Mouse (Mus musculus): ENCODE data around the gene Cdk5rap2. TPM values are rescaled to one million over a fixed set of nuclear protein-coding genes. Genes with fewer than 3 reads are reported as not detected.

Cdk5rap2 gene
- total and polyA plus RNA-seq, 2 experiments from 2014 or later, result 2.8 to 6.1 TPM

DNA sequence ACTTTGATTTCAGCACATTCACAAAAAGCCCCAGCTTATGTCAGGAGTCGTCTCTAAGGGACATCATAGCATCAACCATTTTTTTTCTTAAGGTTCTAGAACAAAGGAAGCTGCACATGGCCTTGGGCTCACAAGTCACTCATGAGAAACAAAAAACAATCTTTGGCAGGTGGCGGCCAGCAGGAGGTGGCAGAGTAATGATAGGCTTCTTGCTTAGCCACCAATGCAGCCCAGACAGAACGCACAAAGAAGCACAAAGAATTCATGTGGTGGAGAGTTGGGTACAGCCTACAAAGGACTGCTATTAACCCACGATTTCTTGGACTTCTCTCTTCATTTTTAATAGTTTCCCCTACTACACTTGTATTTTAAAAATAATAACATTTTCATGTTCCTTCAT, 32.9 kb downstream of the Cdk5rap2 start:
- H3K36me3 ChIP-seq (replicated peaks; ENCODE audit: control insufficient read depth, insufficient read depth, low read length), result no peaks in the 10 kb centered on the region
- H3K27me3 ChIP-seq (ENCODE audit: control insufficient read depth, insufficient read depth, low read length), result no peaks in the 10 kb centered on the region
- H3K4me2 ChIP-seq (ENCODE audit: low read depth, low read length), result no peak overlapping the region
- H3K27ac ChIP-seq (ENCODE audit: low read depth), result no peak overlapping the region
- no peak overlapping the region for H3K4me3 ChIP-seq (ENCODE audit: low read depth, low read length)
- no peaks in the 10 kb centered on the region for H3K4me1 ChIP-seq (ENCODE audit: control insufficient read depth, insufficient read depth)
- H3K9me3 ChIP-seq (replicated peaks; ENCODE audit: control insufficient read depth, low read length), result no peaks in the 10 kb centered on the region
- WGBS, result 78% methylated on average over 4 of the region's 4 CpGs
- TF ChIP-seq CTCF (IDR thresholded peaks at IDR 0.05; ENCODE audit: low read depth), result no peak
- TF ChIP-seq EP300 (IDR thresholded peaks at IDR 0.05; ENCODE audit: low read depth), result no peak
- no peak for ATAC-seq (ENCODE audit: insufficient read depth, low read depth)
- no peak for DNase-seq (ENCODE audit: low spot score)
- no peak overlapping the region for H3K9ac ChIP-seq (replicated peaks; ENCODE audit: low read depth, low read length)

DNA sequence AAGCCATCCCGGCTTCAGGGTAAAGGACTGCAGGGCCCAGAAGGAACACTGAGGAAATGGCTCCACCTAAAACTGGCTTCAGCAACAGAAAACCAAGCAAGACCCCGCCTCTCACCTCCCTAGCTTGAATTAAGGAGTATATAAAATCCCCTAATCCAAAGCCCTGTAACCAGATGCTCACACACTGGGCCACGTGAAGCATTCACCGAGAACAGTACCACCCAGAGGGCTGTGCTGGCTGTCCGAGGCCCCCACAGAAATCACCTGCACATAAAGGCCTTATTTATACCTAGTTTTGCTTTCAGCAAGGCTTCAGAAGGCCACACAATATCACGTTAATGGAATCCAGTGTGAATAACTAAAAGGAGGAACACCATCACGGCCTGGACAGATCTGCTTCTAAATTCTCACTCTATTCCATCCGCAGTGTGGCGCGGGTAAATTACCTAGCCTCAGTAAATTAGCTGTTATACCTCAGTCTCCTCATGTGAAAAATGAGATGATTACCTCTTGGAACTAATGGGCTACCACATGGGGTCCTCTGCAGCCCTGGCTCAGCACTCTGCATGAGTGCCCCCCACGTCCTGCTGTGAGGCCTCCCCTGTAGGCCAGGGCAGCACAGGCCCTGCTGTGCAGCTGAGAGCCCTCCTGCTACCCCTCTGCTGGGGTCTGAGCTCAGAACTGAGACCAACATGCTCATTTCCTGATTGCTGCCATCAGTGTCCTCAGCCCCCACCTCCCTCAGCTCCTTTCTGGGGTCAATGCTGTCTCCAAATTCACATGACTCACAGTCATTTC, 45.0 kb downstream of the Cdk5rap2 start:
- H3K27me3 ChIP-seq (ENCODE audit: control insufficient read depth, insufficient read depth, low read length), result no peaks in the 10 kb centered on the region
- no peak overlapping the region for H3K9ac ChIP-seq (replicated peaks; ENCODE audit: low read depth, low read length)
- H3K4me2 ChIP-seq (ENCODE audit: low read depth, low read length), result no peak overlapping the region
- H3K27ac ChIP-seq (ENCODE audit: low read depth), result no peak overlapping the region
- TF ChIP-seq EP300 (IDR thresholded peaks at IDR 0.05; ENCODE audit: low read depth), result no peak
- 89% methylated on average over 11 of the region's 11 CpGs for WGBS
- no peak overlapping the region for H3K4me3 ChIP-seq (ENCODE audit: low read depth, low read length)
- H3K4me1 ChIP-seq (ENCODE audit: control insufficient read depth, insufficient read depth), result no peaks in the 10 kb centered on the region
- no peaks in the 10 kb centered on the region for H3K9me3 ChIP-seq (replicated peaks; ENCODE audit: control insufficient read depth, low read length)
- ATAC-seq (ENCODE audit: insufficient read depth, low read depth) (no peak), DNase-seq (ENCODE audit: low spot score) (no peak)
- H3K36me3 ChIP-seq (replicated peaks; ENCODE audit: control insufficient read depth, insufficient read depth, low read length), result peaks cover 19% of the 10 kb centered on the region

DNA sequence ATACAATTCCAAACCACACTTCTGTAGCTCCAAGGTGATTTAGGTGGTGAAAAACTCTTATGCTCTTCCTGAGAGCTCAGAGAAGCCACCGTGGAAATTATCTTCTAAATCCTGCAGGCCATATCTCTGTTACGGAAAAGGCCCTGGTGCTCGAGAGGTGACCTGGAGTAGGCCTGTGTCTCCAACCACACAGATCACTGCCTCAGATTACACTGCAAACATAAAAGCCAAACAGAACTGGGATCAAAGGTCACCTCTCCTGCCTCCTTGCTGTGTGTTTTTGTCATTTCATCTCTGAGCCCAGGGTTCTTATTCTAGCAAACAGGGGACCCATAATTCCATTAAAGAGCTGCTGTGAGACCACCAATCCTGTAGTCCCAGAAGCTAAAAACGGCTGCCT, 48.9 kb downstream of the Cdk5rap2 start:
- 46% methylated on average over 4 of the region's 4 CpGs for WGBS
- Histone ChIP-seq H3K27ac (ENCODE audit: low read depth) (no peak overlapping the region), H3K27me3 (ENCODE audit: control insufficient read depth, insufficient read depth, low read length) (no peaks in the 10 kb centered on the region), H3K36me3 (replicated peaks; ENCODE audit: control insufficient read depth, insufficient read depth, low read length) (peaks cover 39% of the 10 kb centered on the region), H3K4me1 (ENCODE audit: control insufficient read depth, insufficient read depth) (no peaks in the 10 kb centered on the region), H3K9me3 (replicated peaks; ENCODE audit: control insufficient read depth, low read length) (no peaks in the 10 kb centered on the region), H3K9ac (replicated peaks; ENCODE audit: low read depth, low read length) (no peak overlapping the region), H3K4me3 (ENCODE audit: low read depth, low read length) (no peak overlapping the region), H3K4me2 (ENCODE audit: low read depth, low read length) (no peak overlapping the region)
- DNase-seq (ENCODE audit: low spot score), result no peak
- no peak for TF ChIP-seq CTCF (IDR thresholded peaks at IDR 0.05; ENCODE audit: low read depth)
- no peak for TF ChIP-seq EP300 (IDR thresholded peaks at IDR 0.05; ENCODE audit: low read depth)
- no peak for ATAC-seq (ENCODE audit: insufficient read depth, low read depth)

DNA sequence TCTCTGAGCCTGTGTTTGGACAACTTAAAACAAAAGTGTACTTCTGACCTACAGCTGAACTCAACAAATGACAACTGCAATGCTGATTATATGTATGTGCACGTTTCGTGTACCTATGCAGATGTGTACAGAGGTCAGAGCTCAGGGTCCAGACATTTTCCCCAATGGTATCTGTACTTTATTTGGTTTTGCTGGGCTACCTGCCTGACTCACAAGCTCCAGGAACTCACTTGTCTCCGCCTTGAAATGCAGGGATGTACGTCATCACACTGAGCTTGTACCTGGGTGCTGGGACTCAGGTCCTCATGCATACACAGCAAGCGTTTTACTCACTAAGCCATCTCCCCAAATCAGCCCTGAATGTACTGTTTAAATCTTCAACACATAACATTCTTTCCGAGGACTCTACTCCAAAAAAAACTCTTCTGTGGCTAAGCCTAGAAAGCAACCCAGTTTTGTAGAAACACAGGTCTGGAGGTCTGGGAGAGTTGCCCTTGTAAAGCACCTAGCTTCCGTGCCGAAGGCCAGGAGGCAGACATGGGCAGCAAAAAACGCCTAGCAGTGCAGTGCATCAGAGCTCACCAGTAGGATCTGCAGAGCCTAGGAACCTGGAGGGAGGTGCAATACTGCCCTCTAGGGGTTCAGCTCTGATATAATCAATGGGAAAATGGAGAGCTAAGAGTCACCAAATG, 54.4 kb downstream of the Cdk5rap2 start:
- peak; percentile 53; the same call in 1 of the 2 replicates for ATAC-seq (ENCODE audit: insufficient read depth, low read depth)
- no peak overlapping the region for H3K4me3 ChIP-seq (ENCODE audit: low read depth, low read length)
- WGBS, result 67% methylated on average over 9 of the region's 9 CpGs
- peaks cover 49% of the 10 kb centered on the region for H3K36me3 ChIP-seq (replicated peaks; ENCODE audit: control insufficient read depth, insufficient read depth, low read length)
- H3K4me2 ChIP-seq (ENCODE audit: low read depth, low read length), result no peak overlapping the region
- peak; percentile 44 for DNase-seq (ENCODE audit: low spot score)
- no peak overlapping the region for H3K9ac ChIP-seq (replicated peaks; ENCODE audit: low read depth, low read length)
- H3K4me1 ChIP-seq (ENCODE audit: control insufficient read depth, insufficient read depth), result no peaks in the 10 kb centered on the region
- no peaks in the 10 kb centered on the region for H3K9me3 ChIP-seq (replicated peaks; ENCODE audit: control insufficient read depth, low read length)
- TF ChIP-seq CTCF (IDR thresholded peaks at IDR 0.05; ENCODE audit: low read depth) (peak; percentile 81), EP300 (IDR thresholded peaks at IDR 0.05; ENCODE audit: low read depth) (no peak)
- no peaks in the 10 kb centered on the region for H3K27me3 ChIP-seq (ENCODE audit: control insufficient read depth, insufficient read depth, low read length)
- H3K27ac ChIP-seq (ENCODE audit: low read depth), result no peak overlapping the region

DNA sequence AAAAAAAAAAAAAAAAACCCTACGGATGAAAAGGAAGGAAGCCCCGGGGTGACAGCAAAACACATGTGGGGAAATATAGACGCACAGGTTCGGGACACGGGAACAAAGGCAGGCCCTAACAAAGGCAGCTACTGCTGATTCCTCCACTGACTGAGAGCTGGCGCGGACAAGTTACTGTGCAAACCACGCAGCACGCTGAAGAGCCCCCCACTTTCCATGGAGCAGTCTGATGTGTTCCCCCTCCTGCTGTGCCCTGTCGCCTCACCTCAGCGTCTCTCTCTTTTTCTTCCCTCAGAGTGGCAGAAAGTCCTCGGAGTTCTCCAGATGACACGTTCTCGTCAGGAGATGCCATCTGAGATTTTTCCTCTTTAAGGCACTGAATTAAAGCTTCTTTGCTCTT, 55.8 kb downstream of the Cdk5rap2 start:
- Histone ChIP-seq H3K4me3 (ENCODE audit: low read depth, low read length) (no peak overlapping the region), H3K9ac (replicated peaks; ENCODE audit: low read depth, low read length) (no peak overlapping the region), H3K27ac (ENCODE audit: low read depth) (no peak overlapping the region), H3K27me3 (ENCODE audit: control insufficient read depth, insufficient read depth, low read length) (no peaks in the 10 kb centered on the region), H3K9me3 (replicated peaks; ENCODE audit: control insufficient read depth, low read length) (no peaks in the 10 kb centered on the region), H3K4me1 (ENCODE audit: control insufficient read depth, insufficient read depth) (no peaks in the 10 kb centered on the region), H3K36me3 (replicated peaks; ENCODE audit: control insufficient read depth, insufficient read depth, low read length) (peaks cover 36% of the 10 kb centered on the region), H3K4me2 (ENCODE audit: low read depth, low read length) (no peak overlapping the region)
- ATAC-seq (ENCODE audit: insufficient read depth, low read depth), result no peak
- no peak for TF ChIP-seq CTCF (IDR thresholded peaks at IDR 0.05; ENCODE audit: low read depth)
- TF ChIP-seq EP300 (IDR thresholded peaks at IDR 0.05; ENCODE audit: low read depth), result no peak
- WGBS, result 89% methylated on average over 14 of the region's 14 CpGs
- no peak for DNase-seq (ENCODE audit: low spot score)
